Mouse (Mus musculus): Measurements from ENCODE around the gene Xrcc1.

DNA sequence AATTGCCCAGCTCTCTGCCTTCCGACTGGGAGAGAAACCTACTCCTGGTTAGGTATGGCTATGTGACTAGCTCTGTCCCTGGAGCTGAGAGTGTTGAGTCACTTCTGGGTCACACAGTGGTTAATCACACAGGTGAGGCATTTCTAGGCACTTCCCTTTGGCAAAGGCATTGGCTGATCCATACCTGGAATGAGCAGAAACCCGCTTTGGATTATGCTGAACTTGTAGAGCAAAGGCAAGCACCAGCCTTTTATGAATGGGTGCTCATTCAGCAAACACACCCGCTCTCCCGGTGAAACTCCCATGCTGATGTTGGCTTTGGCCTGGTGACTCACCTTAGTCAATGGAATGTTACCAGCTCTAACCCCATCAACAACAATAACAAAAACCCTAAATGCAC, 6.4 kb upstream of the Xrcc1 start:
- TF ChIP-seq EP300 (IDR thresholded peaks at IDR 0.05; ENCODE audit: low read depth) (no peak), CTCF (IDR thresholded peaks at IDR 0.05; ENCODE audit: low read depth) (no peak)
